Mouse (Mus musculus): ENCODE data around the gene Shisa3. TPM values are rescaled to one million over a fixed set of nuclear protein-coding genes. Genes with fewer than 3 reads are reported as not detected.

Gene Shisa3
- polyA plus RNA-seq, 2 experiments from 2014 or later: 0.29 TPM; not detected in 1

Other genes starting within 250 kb of the Shisa3 start
- under 1 TPM; 0.19 to 0.20 TPM for gene Bend4, start 179.6 kb upstream of the Shisa3 start, polyA plus RNA-seq (2017; shearing (Covaris generic))
- 1 to 10 TPM; 7.2 to 9.1 TPM for gene Atp8a1, start 239.6 kb downstream of the Shisa3 start, polyA plus RNA-seq (2017; shearing (Covaris generic))